Mouse (Mus musculus) ES-E14 (cell line): Measurements from ENCODE around the gene Serpina1f. TPM values are rescaled to one million over a fixed set of nuclear protein-coding genes. Genes with fewer than 3 reads are reported as not detected.

ENCODE experiments used
- DNase-seq: peaks from one replicate; pipeline ENCODE4 v3.0.0-alpha.2; 2013; ENCODE audit warnings: low read depth, low spot score
- H3K27ac ChIP-seq: 2 replicates; pipeline ENCODE4 v1.5.1; 2012; ENCODE audit warnings: low read depth, mild to moderate bottlenecking, low read length, moderate library complexity, mixed read lengths; ENCODE audit not compliant: poor library complexity, insufficient read depth, severe bottlenecking
- H3K36me3 ChIP-seq: 2 replicates; pipeline ENCODE4 v1.6.1; 2012; ENCODE audit warnings: mild to moderate bottlenecking, low read length, moderate library complexity, mixed read lengths; ENCODE audit not compliant: control insufficient read depth, poor library complexity, insufficient read depth, severe bottlenecking
- H3K4me1 ChIP-seq, 2 experiments: fragments of 150-350 bp in 1 of 2; sonication (generic) in 1 of 2; 2 replicates each; pipeline ENCODE4 v1.6.1; 2012; ENCODE audit warnings: low read length in 2 of 2, mild to moderate bottlenecking in 1 of 2, mixed read lengths in 1 of 2; ENCODE audit not compliant: control insufficient read depth in 2 of 2, insufficient read depth in 2 of 2, poor library complexity in 1 of 2
- H3K4me3 ChIP-seq, 2 experiments: fragments of 150-350 bp in 1 of 2; sonication (generic) in 1 of 2; 2 replicates each; pipeline ENCODE4 v1.5.1; 2012; ENCODE audit warnings: low read length in 2 of 2, low read depth in 1 of 2, mild to moderate bottlenecking in 1 of 2, mixed read lengths in 1 of 2; ENCODE audit not compliant: insufficient read depth in 1 of 2, poor library complexity in 1 of 2, severe bottlenecking in 1 of 2
- H3K9ac ChIP-seq: 2 replicates; pipeline ENCODE4 v1.6.1; 2012; ENCODE audit warnings: low read depth, mild to moderate bottlenecking, low read length, mixed read lengths; ENCODE audit not compliant: poor library complexity, insufficient read depth, severe bottlenecking
- H3K9me3 ChIP-seq: fragments of 150-350 bp; sonication (generic); 2 replicates; pipeline ENCODE4 v1.6.1; 2012; ENCODE audit warnings: low read depth, mild to moderate bottlenecking, low read length; ENCODE audit not compliant: control insufficient read depth, insufficient read depth
- CHD2 ChIP-seq: IDR thresholded peaks from 2 replicates; pipeline ENCODE4 v1.6.1; 2014; ENCODE audit warnings: mild to moderate bottlenecking, low read depth, low read length, inconsistent platforms
- HCFC1 ChIP-seq: IDR thresholded peaks from 2 replicates; pipeline ENCODE4 v1.6.1; 2012; ENCODE audit warnings: low read length, inconsistent platforms, borderline replicate concordance; ENCODE audit not compliant: insufficient read depth
- MAFK ChIP-seq: IDR thresholded peaks from 2 replicates; pipeline ENCODE4 v1.6.1; 2014; ENCODE audit warnings: mild to moderate bottlenecking, low read depth, low read length, inconsistent platforms; ENCODE audit not compliant: insufficient read depth
- ZC3H11A ChIP-seq: IDR thresholded peaks from 2 replicates; pipeline ENCODE4 v1.6.1; 2012; ENCODE audit warnings: low read depth, mild to moderate bottlenecking, inconsistent platforms, low read length, borderline replicate concordance
- ZNF384 ChIP-seq: IDR thresholded peaks from 2 replicates; pipeline ENCODE4 v1.6.1; 2012; ENCODE audit warnings: low read depth, low read length, inconsistent platforms
- in situ Hi-C, 2 experiments: fragments of 600-800 bp; cut with MboI; formaldehyde crosslinking; loops; one replicate each; pipeline ENCODE4 v1.15.1; 2025; ENCODE audit warnings: low sequenced_read_pairs in 2 of 2, inconsistent platforms in 1 of 2; ENCODE audit not compliant: unreplicated experiment in 2 of 2
- total RNA-seq: library from RNA; depleted of rRNA; stranded (reverse); fragments of 300-350 nt; gene quantifications from 2 replicates; pipeline ENCODE4 v1.2.3, GENCODE M21; 2012

Serpina1f gene
- total RNA-seq, 1 experiment = not detected

GRCm38 (mm10) chr12:103710405-103710804 is 15.1 kb upstream of the Serpina1f start:
- Histone ChIP-seq H3K4me1 (no peaks in the 10 kb centered on the region), H3K27ac (no peak overlapping the region), H3K36me3 (no peaks in the 10 kb centered on the region), H3K4me3 (no peak overlapping the region), H3K9ac (no peak overlapping the region), H3K9me3 (no peaks in the 10 kb centered on the region)
- TF ChIP-seq CHD2 = no peak
- TF ChIP-seq ZC3H11A = no peak
- TF ChIP-seq ZNF384 = no peak
- no peak for TF ChIP-seq HCFC1
- TF ChIP-seq MAFK = no peak
- DNase-seq = no peak
- in situ Hi-C loops = no loop called here

GRCm38 (mm10) chr12:103706113-103706512 is 10.8 kb upstream of the Serpina1f start:
- in situ Hi-C loops = no loop called here
- H3K4me1 ChIP-seq = no peaks in the 10 kb centered on the region
- no peak overlapping the region for H3K27ac ChIP-seq
- no peak for DNase-seq
- H3K9ac ChIP-seq = no peak overlapping the region
- no peaks in the 10 kb centered on the region for H3K36me3 ChIP-seq
- no peak overlapping the region for H3K4me3 ChIP-seq
- TF ChIP-seq HCFC1 (no peak), ZNF384 (no peak), CHD2 (no peak), ZC3H11A (no peak), MAFK (no peak)
- no peaks in the 10 kb centered on the region for H3K9me3 ChIP-seq

- Histone ChIP-seq H3K36me3 (no peaks in the 10 kb centered on the region), H3K4me3 (no peak overlapping the region), H3K9ac (no peak overlapping the region), H3K27ac (no peak overlapping the region), H3K4me1 (no peaks in the 10 kb centered on the region), H3K9me3 (no peaks in the 10 kb centered on the region)
- TF ChIP-seq CHD2 = no peak
- TF ChIP-seq ZNF384 = no peak
- no peak for TF ChIP-seq ZC3H11A
- no peak for TF ChIP-seq HCFC1
- TF ChIP-seq MAFK = no peak
- DNase-seq = no peak
- in situ Hi-C loops = no loop called here
Measured at GRCm38 (mm10) chr12:103705547-103705946, 10.2 kb upstream of the Serpina1f start.

- Histone ChIP-seq H3K9me3 (no peaks in the 10 kb centered on the region), H3K4me1 (no peaks in the 10 kb centered on the region), H3K4me3 (no peak overlapping the region), H3K9ac (no peak overlapping the region), H3K27ac (no peak overlapping the region), H3K36me3 (no peaks in the 10 kb centered on the region)
- DNase-seq = no peak
- TF ChIP-seq ZNF384 (no peak), MAFK (no peak), HCFC1 (no peak), ZC3H11A (no peak), CHD2 (no peak)
- in situ Hi-C loops = no loop called here
Measured at GRCm38 (mm10) chr12:103700144-103700750, 4.9 kb upstream of the Serpina1f start.

- no peaks in the 10 kb centered on the region for H3K4me1 ChIP-seq
- no peak overlapping the region for H3K4me3 ChIP-seq
- H3K9ac ChIP-seq = no peak overlapping the region
- H3K36me3 ChIP-seq = no peaks in the 10 kb centered on the region
- no peak overlapping the region for H3K27ac ChIP-seq
- in situ Hi-C loops = no loop called here
- DNase-seq = no peak
- H3K9me3 ChIP-seq = no peaks in the 10 kb centered on the region
- no peak for TF ChIP-seq MAFK
- no peak for TF ChIP-seq CHD2
- TF ChIP-seq ZC3H11A = no peak
- no peak for TF ChIP-seq HCFC1
- no peak for TF ChIP-seq ZNF384
Measured at GRCm38 (mm10) chr12:103688221-103688814, 7.0 kb downstream of the Serpina1f start.
